Comparison of ENCODE assay signal across 10 mouse cellular contexts in genomic region chr1:63248360-63248851, GRCm38 (mm10). TPM values are rescaled to one million over a fixed set of nuclear protein-coding genes. Genes with fewer than 3 reads are reported as not detected.
DNase-seq lines count a peak whose midpoint lies in the region; ATAC-seq lines count a peak whose summit lies in the region.
"Had no signal": no experiment of that assay in that cellular context is flagged by ENCODE, and none has a peak within 500 bp of the region (broad histone marks: within the 10 kb centered on the region; RNA-seq: fewer than 3 reads in every experiment).

No protein-coding gene starts in this region.

- WGBS in limb, embryonic 13.5 days, result 2% methylated on average over 44 of the region's 44 CpGs

- peaks cover 15% of the 10 kb centered on the region for H3K9me3 ChIP-seq in megakaryocyte, embryonic 14.5 days
- no peaks in the 10 kb centered on the region for H3K9me3 ChIP-seq in limb, embryonic 13.5 days

- peak; percentile 26 for DNase-seq in adrenal gland, postnatal 10 days
- DNase-seq in adrenal gland, postnatal 25 days, result no peak
- peak; percentile 52 for DNase-seq in testis, postnatal 10 days (ENCODE audit: low spot score)
- DNase-seq in left cerebral cortex, postnatal 14 days (ENCODE audit: low spot score in 2 of 2), result no peak
- DNase-seq: right cerebral cortex, postnatal 14 days had no signal

- peak overlapping the region; percentile 66 for H3K4me2 ChIP-seq in limb, embryonic 13.5 days (replicated peaks)

- intact Hi-C loops in left cerebral cortex, postnatal 14 days (cut with DNase I), result no loop called here

- H3K36me3 ChIP-seq in megakaryocyte, embryonic 14.5 days (replicated peaks; ENCODE audit: low read length), result no peaks in the 10 kb centered on the region
- H3K36me3 ChIP-seq in limb, embryonic 13.5 days, result no peaks in the 10 kb centered on the region

- peaks cover 13% of the 10 kb centered on the region; the same call in 1 of the 2 replicates for H3K4me1 ChIP-seq in megakaryocyte, embryonic 14.5 days
- peaks cover 3% of the 10 kb centered on the region; the same call in 1 of the 2 replicates for H3K4me1 ChIP-seq in limb, embryonic 13.5 days

- H3K4me3 ChIP-seq in megakaryocyte, embryonic 14.5 days (replicated peaks), result peak overlapping the region; percentile 7
- peak overlapping the region; percentile 33 for H3K4me3 ChIP-seq in limb, embryonic 13.5 days
- H3K4me3 ChIP-seq: layer of hippocampus, adult 2 months had no signal

- H3K27me3 ChIP-seq in megakaryocyte, embryonic 14.5 days (replicated peaks), result peaks cover 70% of the 10 kb centered on the region
- H3K27me3 ChIP-seq in limb, embryonic 13.5 days, result peaks cover 90% of the 10 kb centered on the region

- H3K27ac ChIP-seq in limb, embryonic 13.5 days, result no peak overlapping the region
- H3K27ac ChIP-seq: layer of hippocampus, adult 2 months had no signal

- ATAC-seq in megakaryocyte, adult 5-6 weeks (ENCODE audit: poor library complexity, severe bottlenecking), result no peak
- ATAC-seq in limb, embryonic 13.5 days (ENCODE audit: low FRiP score, low read depth), result no peak
- no peak for ATAC-seq in megakaryocyte progenitor cell, adult 5-6 weeks (replicated peaks; ENCODE audit: poor library complexity)

- peak overlapping the region; percentile 32; the same call in 1 of the 2 replicates for H3K9ac ChIP-seq in limb, embryonic 13.5 days

RNA-seq across cellular contexts. Expression of gene Zdbf2, which starts 24.7 kb away (rescaled TPM):
- 10 to 100 TPM in 1 of 2 experiments, 1 to 10 TPM in 1; 8.3 to 12.8 TPM for total RNA-seq in adrenal gland, postnatal 10 days (2021)
- total RNA-seq in adrenal gland, postnatal 25 days (2021), result 10.6 and 12.4 TPM in 2 replicates
- 0.11 TPM in 1 of 2 replicates, not detected in the other for polyA plus RNA-seq in megakaryocyte, embryonic 14.5 days (2012; ENCODE audit: insufficient read depth, low replicate concordance)
- total RNA-seq in megakaryocyte, adult 5-6 weeks (2015), result not detected in 2 replicates
- not detected in 2 replicates for total RNA-seq in megakaryocyte, adult 5-6 weeks (2017)
- polyA plus RNA-seq in limb, embryonic 13.5 days (2015; fragmentation: Nextera tagmentation; extraction: Ambion mirVana), result 14.9 and 16.3 TPM in 2 replicates
- not detected in 2 replicates for total RNA-seq in megakaryocyte progenitor cell, adult 5-6 weeks (2015)
- not detected in 2 replicates for total RNA-seq in megakaryocyte progenitor cell, adult 5-6 weeks (2017)
- 10 to 100 TPM; 17.3 to 24.2 TPM for total RNA-seq in left cerebral cortex, postnatal 14 days (2021)

RNA-seq across cellular contexts. Expression of gene Gpr1, which starts 34.1 kb away (rescaled TPM):
- under 1 TPM; 0.33 to 0.66 TPM for total RNA-seq in adrenal gland, postnatal 10 days (2021)
- total RNA-seq in adrenal gland, postnatal 25 days (2021), result 0.48 TPM in 1 of 2 replicates, not detected in the other
- polyA plus RNA-seq in megakaryocyte, embryonic 14.5 days (2012; ENCODE audit: insufficient read depth, low replicate concordance), result not detected in 2 replicates
- not detected in 2 replicates for total RNA-seq in megakaryocyte, adult 5-6 weeks (2015)
- not detected in 2 replicates for total RNA-seq in megakaryocyte, adult 5-6 weeks (2017)
- 0.22 and 0.25 TPM in 2 replicates for polyA plus RNA-seq in limb, embryonic 13.5 days (2015; fragmentation: Nextera tagmentation; extraction: Ambion mirVana)
- total RNA-seq in megakaryocyte progenitor cell, adult 5-6 weeks (2015), result not detected in 2 replicates
- not detected in 2 replicates for total RNA-seq in megakaryocyte progenitor cell, adult 5-6 weeks (2017)
- total RNA-seq in left cerebral cortex, postnatal 14 days (2021), result under 1 TPM; 0.29 to 0.63 TPM

Comparison
In these comparisons a context has a peak if more than half of its experiments do, and no peak if none do; other contexts are left out.
1. DNase-seq: peak in adrenal gland, postnatal 10 days (single experiment) and testis, postnatal 10 days (single experiment); none in adrenal gland, postnatal 25 days (single experiment) and left cerebral cortex, postnatal 14 days (0 of 2).
2. RNA of gene Zdbf2, which starts 24.7 kb away (total RNA-seq): 17.3 to 24.2 TPM in left cerebral cortex, postnatal 14 days, 8.3 to 12.8 TPM in adrenal gland, postnatal 10 days and 10.6 to 12.4 TPM in adrenal gland, postnatal 25 days; not detected in megakaryocyte, adult 5-6 weeks and not detected in megakaryocyte progenitor cell, adult 5-6 weeks; every median in the first group is over 4 times any median in the second.